Mouse (Mus musculus) small intestine, adult 2 months (tissue): Measurements from ENCODE around the gene Tac2. TPM values are rescaled to one million over a fixed set of nuclear protein-coding genes. Genes with fewer than 3 reads are reported as not detected.

Experiments used
- H3K27ac ChIP-seq: fragments of 200-500 bp; 2 replicates; pipeline ENCODE4 v1.5.1; 2012; ENCODE audit warnings: low read depth, low read length, control low read depth, inconsistent platforms; ENCODE audit not compliant: insufficient read depth
- H3K27me3 ChIP-seq: fragments of 200-500 bp; 2 replicates; pipeline ENCODE4 v1.6.1; 2012; ENCODE audit warnings: mild to moderate bottlenecking, moderate library complexity, low read length, inconsistent platforms; ENCODE audit not compliant: control insufficient read depth, insufficient read depth
- H3K36me3 ChIP-seq: fragments of 200-500 bp; 2 replicates; pipeline ENCODE4 v1.6.1; 2012; ENCODE audit warnings: mild to moderate bottlenecking, low read length, control low read depth, inconsistent platforms; ENCODE audit not compliant: control insufficient read depth, insufficient read depth
- H3K4me1 ChIP-seq: fragments of 200-500 bp; 2 replicates; pipeline ENCODE4 v1.6.1; 2012; ENCODE audit warnings: low read length, inconsistent platforms, mixed read lengths; ENCODE audit not compliant: control insufficient read depth, insufficient read depth, insufficient read length
- H3K4me3 ChIP-seq: fragments of 200-500 bp; 2 replicates; pipeline ENCODE4 v1.5.1; 2012; ENCODE audit warnings: low read depth, mild to moderate bottlenecking, control low read depth, inconsistent platforms, low read length, moderate library complexity
- CTCF ChIP-seq: fragments of 200-500 bp; IDR thresholded peaks from 2 replicates; pipeline ENCODE4 v1.5.1; 2012; ENCODE audit warnings: low read depth, mild to moderate bottlenecking, control low read depth, inconsistent platforms, low read length, moderate library complexity, mixed read lengths; ENCODE audit not compliant: insufficient replicate concordance, insufficient read length; ENCODE audit errors: extremely low read depth
- POLR2A ChIP-seq: fragments of 200-500 bp; IDR thresholded peaks from 2 replicates; pipeline ENCODE4 v1.6.1; 2012; ENCODE audit warnings: low read depth, mild to moderate bottlenecking, control low read depth, inconsistent platforms, low read length, moderate library complexity
- WGBS: fragments of 180-500 bp; shearing (Covaris S2); methylation state at CpG from one replicate; pipeline ENCODE4 v1.1.7; 2018; 5-methylcytosine and 5-hydroxymethylcytosine counted together
- polyA plus RNA-seq: library from polyadenylated mRNA; depleted of rRNA; stranded (reverse); fragments of >200 nt; gene quantifications from 2 replicates; pipeline ENCODE4 v1.2.3, GENCODE M21; 2012

Tac2 gene
- polyA plus RNA-seq, 1 experiment: 0.27 TPM

DNA sequence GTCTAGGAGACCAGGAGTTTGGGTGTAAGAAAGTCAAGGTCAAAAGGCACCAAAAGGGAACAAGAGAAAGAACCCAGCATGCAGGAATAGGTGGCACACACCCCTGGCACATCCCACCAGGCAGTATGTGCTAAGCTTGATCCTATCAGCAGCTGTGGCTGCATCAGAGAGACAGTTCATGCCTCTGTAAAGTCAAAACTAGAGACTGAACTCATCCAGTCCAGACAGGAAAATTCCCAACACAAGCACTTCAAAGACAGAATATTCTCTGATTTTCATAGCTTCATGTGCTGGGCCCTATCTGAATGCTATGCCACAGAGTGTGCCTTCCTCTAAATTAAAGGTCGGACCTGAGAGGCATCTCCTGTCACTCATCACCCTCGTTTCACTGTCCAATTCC, 13.3 kb downstream of the Tac2 start:
- Histone ChIP-seq H3K27ac (peak overlapping the region; percentile 56), H3K27me3 (no peaks in the 10 kb centered on the region), H3K36me3 (peaks cover 12% of the 10 kb centered on the region), H3K4me1 (peaks cover 24% of the 10 kb centered on the region; the same call in 1 of the 2 replicates), H3K4me3 (no peak overlapping the region)
- no peak for TF ChIP-seq POLR2A
- TF ChIP-seq CTCF: no peak
- 32% methylated on average over 2 of the region's 2 CpGs for WGBS

GRCm38 (mm10) chr10:127738151-127738882, 14.0 kb downstream of the Tac2 start:
- TF ChIP-seq CTCF (peak; percentile 64; the same call in 1 of the 2 replicates), POLR2A (peak; percentile 69; the same call in 1 of the 2 replicates)
- peaks cover 20% of the 10 kb centered on the region for H3K36me3 ChIP-seq
- peaks cover 24% of the 10 kb centered on the region; the same call in 1 of the 2 replicates for H3K4me1 ChIP-seq
- peak overlapping the region; percentile 97 for H3K27ac ChIP-seq
- H3K27me3 ChIP-seq: no peaks in the 10 kb centered on the region
- H3K4me3 ChIP-seq: peak overlapping the region; percentile 18
- WGBS: 15% methylated on average over 13 of the region's 13 CpGs

GRCm38 (mm10) chr10:127739083-127739660, 14.9 kb downstream of the Tac2 start, which contains the start of gene Zbtb39:
Zbtb39 (plus strand) TSS chr10:127739538.
- peak within 1 kb of the TSS; percentile 86 for H3K4me3 ChIP-seq
- 3% methylated on average over 53 of the region's 61 CpGs for WGBS
- TF ChIP-seq CTCF: peak; percentile 38; the same call in 1 of the 2 replicates
- peak; percentile 12; the same call in 1 of the 2 replicates for TF ChIP-seq POLR2A
- peak within 1 kb of the TSS; percentile 97 for H3K27ac ChIP-seq
- no peaks in the 10 kb centered on the region for H3K27me3 ChIP-seq
- H3K36me3 ChIP-seq: peaks cover 28% of the 10 kb centered on the region
- H3K4me1 ChIP-seq: peaks cover 21% of the 10 kb centered on the region; the same call in 1 of the 2 replicates

DNA sequence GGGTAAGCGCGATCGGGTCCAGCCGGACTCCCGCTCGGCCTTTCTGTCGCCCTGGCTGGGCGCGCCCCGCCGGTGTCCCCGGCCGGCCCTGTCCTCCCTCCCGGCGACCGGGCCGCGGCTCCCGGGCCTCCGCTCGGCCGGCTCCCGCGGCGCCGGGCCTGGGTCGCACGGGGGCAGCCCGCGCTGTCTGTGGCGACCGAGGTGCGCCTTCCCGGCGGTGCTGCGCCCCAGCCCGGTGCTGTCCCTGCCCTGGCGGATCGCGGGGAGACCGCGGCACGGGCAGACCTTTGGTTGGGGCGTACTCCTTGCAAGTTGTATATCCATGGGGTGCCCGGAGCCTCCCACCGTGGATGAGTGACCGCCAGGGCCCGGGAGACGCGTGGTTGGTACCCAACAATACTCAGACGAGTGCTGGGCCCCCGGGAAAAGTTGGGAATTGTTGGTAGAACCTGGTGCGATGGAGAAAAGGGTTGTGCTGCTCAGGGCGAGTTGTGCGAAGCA, 15.4 kb downstream of the Tac2 start:
- peak overlapping the region; percentile 86 for H3K4me3 ChIP-seq
- TF ChIP-seq CTCF: no peak
- no peak for TF ChIP-seq POLR2A
- peaks cover 21% of the 10 kb centered on the region; the same call in 1 of the 2 replicates for H3K4me1 ChIP-seq
- H3K36me3 ChIP-seq: peaks cover 34% of the 10 kb centered on the region
- H3K27me3 ChIP-seq: no peaks in the 10 kb centered on the region
- H3K27ac ChIP-seq: peak overlapping the region; percentile 58
- WGBS: under 1% methylated on average over 54 of the region's 55 CpGs

- no peak overlapping the region for H3K4me3 ChIP-seq
- peaks cover 2% of the 10 kb centered on the region; the same call in 1 of the 2 replicates for H3K4me1 ChIP-seq
- H3K36me3 ChIP-seq: peaks cover 62% of the 10 kb centered on the region
- no peak for TF ChIP-seq POLR2A
- TF ChIP-seq CTCF: peak; percentile 97; the same call in 1 of the 2 replicates
- no peaks in the 10 kb centered on the region for H3K27me3 ChIP-seq
- 64% methylated on average over 5 of the region's 5 CpGs for WGBS
- H3K27ac ChIP-seq: no peak overlapping the region
Measured at GRCm38 (mm10) chr10:127744661-127745060, 20.4 kb downstream of the Tac2 start.

GRCm38 (mm10) chr10:127745886-127746285, 21.6 kb downstream of the Tac2 start:
- Histone ChIP-seq H3K4me3 (no peak overlapping the region), H3K36me3 (peaks cover 62% of the 10 kb centered on the region), H3K4me1 (peaks cover 2% of the 10 kb centered on the region; the same call in 1 of the 2 replicates), H3K27ac (no peak overlapping the region), H3K27me3 (no peaks in the 10 kb centered on the region)
- TF ChIP-seq POLR2A (no peak), CTCF (no peak)
- WGBS: 51% methylated on average over 5 of the region's 5 CpGs

DNA sequence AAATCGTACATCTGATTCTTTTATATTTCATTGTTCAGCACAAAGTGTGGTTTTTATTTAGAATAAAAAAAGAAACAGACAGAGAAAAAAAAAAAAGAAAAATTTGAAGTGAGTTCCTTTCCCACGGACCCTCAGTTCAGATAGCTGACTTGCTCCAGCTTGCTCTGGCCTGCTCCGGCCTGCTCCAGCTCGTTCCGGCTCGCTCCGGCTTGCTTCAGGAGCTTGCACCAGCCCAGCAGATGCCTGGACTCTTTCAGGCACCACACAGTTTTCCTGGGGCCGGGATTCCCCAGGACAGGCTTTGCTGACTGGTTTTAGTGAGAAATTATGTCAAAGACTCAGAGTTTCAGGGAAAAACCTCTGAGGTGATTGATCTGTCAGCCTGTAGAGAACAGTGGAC, 23.0 kb downstream of the Tac2 start:
- H3K4me3 ChIP-seq: no peak overlapping the region
- H3K27ac ChIP-seq: no peak overlapping the region
- no peaks in the 10 kb centered on the region for H3K27me3 ChIP-seq
- peaks cover 2% of the 10 kb centered on the region; the same call in 1 of the 2 replicates for H3K4me1 ChIP-seq
- H3K36me3 ChIP-seq: peaks cover 53% of the 10 kb centered on the region
- 93% methylated on average over 8 of the region's 8 CpGs for WGBS
- TF ChIP-seq CTCF (no peak), POLR2A (no peak)
